Mouse (Mus musculus) layer of hippocampus, adult 18-20 months (tissue): ENCODE data around the gene Hist1h2bc. TPM values are rescaled to one million over a fixed set of nuclear protein-coding genes. Genes with fewer than 3 reads are reported as not detected.
A peak's percentile ranks its signal among the peaks of the same experiment; 100 is the strongest.
"Not testable (repeated sequence)": the region's sequence is repeated elsewhere in the genome, so short reads cannot be mapped to it uniquely, and the experiment has no call there.

ENCODE experiments used
- DNase-seq, 2 experiments: peaks; one replicate each; pipeline ENCODE4 v3.0.0; 2022; ENCODE audit warnings: low spot score in 2 of 2
- long read RNA-seq: library from polyadenylated mRNA; stranded (forward); transcript quantifications from one replicate; pipeline ENCODE4 v2.0.0, GENCODE M21; 2021
- total RNA-seq, 2 experiments: library from RNA; stranded (reverse); gene quantifications; 2 replicates each; pipeline ENCODE4 v1.2.3; 2021

Gene Hist1h2bc
- total RNA-seq: 10 to 100 TPM; 53.5 to 63.1 TPM
- long read RNA-seq, transcript Hist1h2bc-201 (2 exons, 1,156 nt): major isoform, 35 of 42 reads
- long read RNA-seq, partial matches to known transcripts: 6 of 42 reads
- long read RNA-seq, other reads (novel, unspliced or antisense): 1 of 42 reads

GRCm38 (mm10) chr13:23683755-23684281 is at the start of gene Hist1h2bc, which contains the start of gene Hist1h2ac:
TSS of gene Hist1h2bc (plus strand) at chr13:23684199.
TSS of gene Hist1h2ac (minus strand) at chr13:23683948.
- DNase-seq: peak; percentile 85 to 93

- no peak for DNase-seq
Measured at GRCm38 (mm10) chr13:23659636-23660366, 24.2 kb upstream of the Hist1h2bc start.

- no peak for DNase-seq
Measured at GRCm38 (mm10) chr13:23662536-23662935, 21.5 kb upstream of the Hist1h2bc start.

- DNase-seq: no peak
Measured at GRCm38 (mm10) chr13:23681990-23682582, 1.9 kb upstream of the Hist1h2bc start.

- no peak for DNase-seq
Measured at GRCm38 (mm10) chr13:23682623-23682946, 1.4 kb upstream of the Hist1h2bc start.

GRCm38 (mm10) chr13:23682947-23683754 is 848 bp upstream of the Hist1h2bc start:
- DNase-seq: not testable (repeated sequence)

- DNase-seq: peak; percentile 27 to 70
Measured at GRCm38 (mm10) chr13:23684295-23684945, 421 bp downstream of the Hist1h2bc start.

- peak in 1 of 2 experiments; percentile 52 for DNase-seq
Measured at GRCm38 (mm10) chr13:23685121-23685861, 1.3 kb downstream of the Hist1h2bc start.

- no peak for DNase-seq
Measured at GRCm38 (mm10) chr13:23685966-23686365, 2.0 kb downstream of the Hist1h2bc start.

- no peak for DNase-seq
Measured at GRCm38 (mm10) chr13:23687181-23687580, 3.2 kb downstream of the Hist1h2bc start.

- DNase-seq: no peak
Measured at GRCm38 (mm10) chr13:23687907-23688306, 3.9 kb downstream of the Hist1h2bc start.

- DNase-seq: no peak
Measured at GRCm38 (mm10) chr13:23688956-23689355, 5.0 kb downstream of the Hist1h2bc start.

- DNase-seq: no peak
Measured at GRCm38 (mm10) chr13:23689459-23689858, 5.5 kb downstream of the Hist1h2bc start.

GRCm38 (mm10) chr13:23693856-23694440 is 9.9 kb downstream of the Hist1h2bc start:
- DNase-seq: no peak

GRCm38 (mm10) chr13:23694956-23695355 is 11.0 kb downstream of the Hist1h2bc start:
- DNase-seq: no peak

GRCm38 (mm10) chr13:23695514-23695913 is 11.5 kb downstream of the Hist1h2bc start, which contains the start of gene Hist1h1t:
TSS of gene Hist1h1t (plus strand) at chr13:23695814.
- no peak for DNase-seq

- no peak for DNase-seq
Measured at GRCm38 (mm10) chr13:23696061-23696474, 12.1 kb downstream of the Hist1h2bc start.

GRCm38 (mm10) chr13:23697491-23698299 is 13.7 kb downstream of the Hist1h2bc start:
- DNase-seq: peak in 1 of 2 experiments; percentile 53

GRCm38 (mm10) chr13:23698300-23698693 is 14.3 kb downstream of the Hist1h2bc start, which contains the start of gene Hist1h4c:
TSS of gene Hist1h4c (minus strand) at chr13:23698454.
- DNase-seq: peak; percentile 98 to 99
